Mouse (Mus musculus) midbrain, embryonic 10.5 days (tissue): Measurements from ENCODE around the gene Mutyh. TPM values are rescaled to one million over a fixed set of nuclear protein-coding genes. Genes with fewer than 3 reads are reported as not detected.

Experiments used
- polyA plus RNA-seq: library from polyadenylated mRNA; unstranded; fragments of >200 nt; fragmentation: Nextera tagmentation; extraction: Ambion mirVana; gene quantifications from 2 replicates; pipeline ENCODE4 v1.2.1, GENCODE M21; 2016

The Mutyh gene
- polyA plus RNA-seq, 1 experiment from 2014 or later, result 27.1 TPM

Other genes starting within 250 kb of the Mutyh start
- gene Ccdc17, start 211.1 kb upstream of the Mutyh start, polyA plus RNA-seq, result 1.9 and 3.5 TPM in 2 replicates
- gene Nasp, start 179.8 kb upstream of the Mutyh start, polyA plus RNA-seq, result 294 and 306 TPM in 2 replicates
- gene Akr1a1, start 156.0 kb upstream of the Mutyh start, polyA plus RNA-seq, result 529 and 547 TPM in 2 replicates
- gene Prdx1, start 122.2 kb upstream of the Mutyh start, polyA plus RNA-seq, result 1,189 and 1,392 TPM in 2 replicates
- 42.0 and 47.1 TPM in 2 replicates for gene Mmachc, start 99.3 kb upstream of the Mutyh start, polyA plus RNA-seq
- gene Ccdc163, start 99.2 kb upstream of the Mutyh start, polyA plus RNA-seq, result 34.8 TPM in 2 replicates
- 6.6 and 6.7 TPM in 2 replicates for gene Tesk2, start 86.8 kb upstream of the Mutyh start, polyA plus RNA-seq
- gene Toe1, start 83 bp upstream of the Mutyh start, polyA plus RNA-seq, result 38.8 and 40.9 TPM in 2 replicates
- gene Hpdl, start 14.0 kb downstream of the Mutyh start, polyA plus RNA-seq, result 1.0 and 1.2 TPM in 2 replicates
- gene Zswim5, start 69.7 kb downstream of the Mutyh start, polyA plus RNA-seq, result 5.7 and 7.4 TPM in 2 replicates
- gene Urod, start 186.7 kb downstream of the Mutyh start, polyA plus RNA-seq, result 97.8 and 101 TPM in 2 replicates
- gene Hectd3, start 187.6 kb downstream of the Mutyh start, polyA plus RNA-seq, result 9.7 and 11.9 TPM in 2 replicates
- 48.4 and 56.4 TPM in 2 replicates for gene Eif2b3, start 211.7 kb downstream of the Mutyh start, polyA plus RNA-seq